Mouse (Mus musculus) cerebellum, adult 11 months (tissue): ENCODE data around the gene Znhit3.

Experiments used
- DNase-seq: peaks from one replicate; pipeline ENCODE4 v3.0.0; 2022

Znhit3 gene

GRCm38 (mm10) chr11:84916053-84916702 is at the start of gene Znhit3:
Gene Znhit3, minus strand, starts transcription at chr11:84916366.
- DNase-seq, result peak; percentile 78

- DNase-seq, result no peak
Observed at GRCm38 (mm10) chr11:84963556-84963955, 47.4 kb upstream of the Znhit3 start.

- DNase-seq, result no peak
Observed at GRCm38 (mm10) chr11:84962536-84962935, 46.4 kb upstream of the Znhit3 start.

- DNase-seq, result no peak
Observed at GRCm38 (mm10) chr11:84961571-84961970, 45.4 kb upstream of the Znhit3 start.

GRCm38 (mm10) chr11:84960780-84961179 is 44.6 kb upstream of the Znhit3 start:
- peak; percentile 84 for DNase-seq

GRCm38 (mm10) chr11:84960291-84960690 is 44.1 kb upstream of the Znhit3 start:
- DNase-seq, result no peak

- peak; percentile 68 for DNase-seq
Observed at GRCm38 (mm10) chr11:84959701-84960181, 43.6 kb upstream of the Znhit3 start.

GRCm38 (mm10) chr11:84959181-84959580 is 43.0 kb upstream of the Znhit3 start:
- no peak for DNase-seq

- no peak for DNase-seq
Observed at GRCm38 (mm10) chr11:84958271-84958630, 42.1 kb upstream of the Znhit3 start.

GRCm38 (mm10) chr11:84957591-84958270 is 41.6 kb upstream of the Znhit3 start, which contains the start of gene Car4:
Gene Car4, plus strand, starts transcription at chr11:84957786.
- peak; percentile 74 for DNase-seq

GRCm38 (mm10) chr11:84957171-84957570 is 41.0 kb upstream of the Znhit3 start:
- no peak for DNase-seq

GRCm38 (mm10) chr11:84956400-84956799 is 40.2 kb upstream of the Znhit3 start:
- DNase-seq, result no peak

GRCm38 (mm10) chr11:84952611-84953010 is 36.4 kb upstream of the Znhit3 start:
- no peak for DNase-seq

GRCm38 (mm10) chr11:84948526-84948925 is 32.4 kb upstream of the Znhit3 start:
- no peak for DNase-seq

GRCm38 (mm10) chr11:84948114-84948513 is 31.9 kb upstream of the Znhit3 start:
- no peak for DNase-seq

- no peak for DNase-seq
Observed at GRCm38 (mm10) chr11:84947206-84947605, 31.0 kb upstream of the Znhit3 start.

GRCm38 (mm10) chr11:84945841-84946240 is 29.7 kb upstream of the Znhit3 start:
- DNase-seq, result no peak

- no peak for DNase-seq
Observed at GRCm38 (mm10) chr11:84944639-84945435, 28.7 kb upstream of the Znhit3 start.

- no peak for DNase-seq
Observed at GRCm38 (mm10) chr11:84943948-84944347, 27.8 kb upstream of the Znhit3 start.

- DNase-seq, result no peak
Observed at GRCm38 (mm10) chr11:84940140-84940539, 24.0 kb upstream of the Znhit3 start.

GRCm38 (mm10) chr11:84939508-84940053 is 23.4 kb upstream of the Znhit3 start:
- no peak for DNase-seq

- DNase-seq, result no peak
Observed at GRCm38 (mm10) chr11:84932261-84932660, 16.1 kb upstream of the Znhit3 start.

- DNase-seq, result no peak
Observed at GRCm38 (mm10) chr11:84920981-84921380, 4.8 kb upstream of the Znhit3 start.
